Mouse (Mus musculus) ovary, adult 18-20 months (tissue): ENCODE results near the gene Dapk2.
"Not testable (repeated sequence)": the region's sequence is repeated elsewhere in the genome, so short reads cannot be mapped to it uniquely, and the experiment has no call there.

Experiments
- DNase-seq: peaks from one replicate; pipeline ENCODE4 v3.0.0; 2022; ENCODE audit warnings: low spot score, mixed read lengths

The Dapk2 gene

GRCm38 (mm10) chr9:66275267-66275991, 117.4 kb downstream of the Dapk2 start:
- DNase-seq: no peak

GRCm38 (mm10) chr9:66276062-66276461, 118.0 kb downstream of the Dapk2 start:
- DNase-seq: no peak

DNA sequence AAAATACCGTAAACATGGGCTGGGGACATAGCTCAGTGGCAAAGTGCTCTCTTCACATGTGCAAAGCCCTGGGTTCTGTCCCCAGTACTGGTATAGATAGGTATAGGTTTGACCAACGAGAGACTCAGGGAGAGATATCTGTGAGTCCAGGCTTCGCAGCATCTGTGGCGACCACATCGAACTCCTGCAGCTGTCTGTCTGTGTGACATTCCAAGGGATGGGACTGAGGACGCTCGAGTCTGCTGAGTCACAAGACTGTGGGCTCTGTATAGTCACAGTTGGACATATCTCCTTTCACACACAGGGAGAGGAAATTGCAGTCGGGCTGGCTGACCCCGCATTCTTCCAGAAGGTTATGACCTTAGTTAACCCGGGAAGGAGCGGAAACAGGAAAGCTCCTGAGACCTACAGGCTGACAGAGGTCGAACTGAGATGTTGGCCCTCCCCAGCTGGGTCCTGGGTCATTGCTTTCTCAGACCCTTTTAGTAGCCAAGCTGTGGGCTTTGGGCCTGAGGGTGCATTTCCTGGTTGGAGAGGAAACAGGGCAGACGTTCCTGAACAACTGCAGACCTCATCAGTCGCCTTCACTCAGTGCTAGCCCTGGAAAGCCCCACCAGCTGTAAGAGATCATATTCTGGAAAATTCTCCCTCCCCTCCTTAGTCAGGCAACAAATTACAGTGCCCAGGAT, 118.8 kb downstream of the Dapk2 start:
- DNase-seq: no peak

GRCm38 (mm10) chr9:66279647-66280046, 121.6 kb downstream of the Dapk2 start:
- no peak for DNase-seq

DNA sequence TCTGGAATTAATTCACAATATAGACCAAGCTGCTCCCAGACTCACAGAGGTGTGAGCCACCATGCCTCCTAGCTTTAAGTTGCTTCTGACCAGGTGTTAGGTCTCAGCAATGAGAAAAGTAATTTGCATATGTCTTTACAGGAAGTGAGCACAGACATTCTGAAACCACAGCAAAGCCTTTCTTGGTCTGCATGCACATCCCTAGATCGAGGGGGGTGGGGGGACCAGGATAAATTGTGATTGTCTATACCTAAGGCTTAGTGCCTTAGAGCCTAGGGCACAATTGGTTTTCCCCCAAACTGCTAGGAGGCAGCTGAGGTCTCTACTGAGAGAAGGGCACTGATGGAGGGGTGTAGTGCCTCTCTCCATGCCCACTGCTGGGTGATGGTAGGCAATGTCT, 122.5 kb downstream of the Dapk2 start:
- DNase-seq: no peak

DNA sequence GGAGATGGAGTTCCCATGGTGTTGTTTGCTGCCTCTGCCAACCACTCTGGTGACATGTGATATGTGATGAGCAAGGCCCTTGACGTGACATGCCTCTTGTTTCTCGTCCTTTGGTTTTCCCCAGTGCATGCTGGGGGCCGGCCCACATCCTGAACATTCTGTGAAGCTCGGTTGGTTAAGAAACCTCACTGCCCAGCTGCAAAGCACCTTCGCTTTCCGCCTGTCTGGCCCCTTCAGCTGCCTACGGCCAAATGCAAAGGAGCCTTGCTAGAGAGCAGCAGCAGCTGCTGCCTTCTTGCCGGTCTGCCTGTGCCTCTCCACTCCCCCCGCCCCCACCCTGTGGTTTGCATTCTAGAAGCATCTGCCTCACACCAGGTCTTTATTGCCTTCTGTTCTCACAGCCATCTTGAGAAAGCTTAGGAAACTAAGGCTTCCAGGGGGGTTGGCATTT, 123.5 kb downstream of the Dapk2 start:
- no peak for DNase-seq

DNA sequence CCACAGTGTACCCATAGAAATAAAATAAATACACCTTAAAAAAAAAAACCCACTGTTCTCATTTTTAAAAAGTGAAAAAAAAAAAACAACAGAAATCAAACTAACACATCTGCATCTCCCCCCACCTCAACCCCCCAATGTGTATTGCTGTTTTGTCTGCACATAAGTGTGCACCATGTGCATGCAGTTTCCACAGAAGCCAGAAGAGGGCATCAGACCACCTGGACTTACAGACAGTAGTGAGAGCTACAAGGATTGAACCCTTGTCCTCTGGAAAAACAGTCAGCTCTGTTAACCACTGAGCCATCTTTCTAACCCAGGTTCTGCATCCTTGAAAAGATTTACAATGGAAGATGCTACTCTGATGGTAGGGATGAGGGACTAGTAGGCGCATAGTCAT, 124.6 kb downstream of the Dapk2 start:
- no peak for DNase-seq

DNA sequence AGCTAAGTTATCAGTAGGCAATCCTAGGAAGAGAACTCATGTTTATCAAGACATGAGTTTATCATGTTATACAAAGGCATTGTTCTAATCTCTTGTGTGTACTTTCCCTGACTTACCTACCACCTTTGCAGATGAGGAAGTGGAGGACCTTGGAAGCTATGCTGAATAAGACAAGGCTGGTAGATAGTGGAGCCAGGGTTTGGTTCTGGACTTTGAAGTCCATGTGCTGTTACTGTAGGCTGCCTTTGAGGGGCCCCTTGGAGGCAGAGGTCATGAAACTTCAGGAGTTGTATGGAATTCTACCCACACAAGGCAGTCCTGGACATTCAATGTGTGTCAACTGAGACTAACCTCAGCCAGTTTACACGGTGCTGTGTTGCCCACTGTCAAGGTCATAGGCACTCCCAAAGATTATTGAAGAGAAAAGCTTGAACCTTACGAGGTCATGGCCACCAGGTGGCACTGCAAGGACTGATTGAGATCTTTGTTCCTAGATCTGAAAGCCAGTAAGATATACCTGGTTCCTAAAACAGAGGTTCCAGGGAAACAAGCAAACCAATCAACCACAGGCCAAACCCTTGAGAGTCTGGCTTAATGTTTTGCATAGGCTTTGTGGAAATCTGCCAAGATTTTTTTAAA, 125.7 kb downstream of the Dapk2 start:
- no peak for DNase-seq

DNA sequence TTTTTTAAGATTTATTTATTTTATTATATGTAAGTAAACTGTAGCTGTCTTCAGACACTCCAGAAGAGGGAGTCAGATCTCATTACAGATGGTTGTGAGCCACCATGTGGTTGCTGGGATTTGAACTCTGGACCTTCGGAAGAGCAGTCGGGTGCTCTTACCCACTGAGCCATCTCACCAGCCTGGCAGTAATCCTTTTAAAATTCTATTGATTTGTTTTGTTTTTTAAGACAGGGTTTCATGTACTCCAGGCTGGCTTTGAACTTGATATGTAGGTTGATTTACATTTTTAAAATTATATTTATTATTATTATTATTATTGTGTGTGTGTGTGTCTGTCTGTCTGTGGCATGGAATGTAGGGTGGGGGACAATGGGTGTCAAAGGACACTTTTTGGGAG, 127.2 kb downstream of the Dapk2 start:
- not testable (repeated sequence) for DNase-seq

GRCm38 (mm10) chr9:66285901-66286300, 127.9 kb downstream of the Dapk2 start:
- no peak for DNase-seq

DNA sequence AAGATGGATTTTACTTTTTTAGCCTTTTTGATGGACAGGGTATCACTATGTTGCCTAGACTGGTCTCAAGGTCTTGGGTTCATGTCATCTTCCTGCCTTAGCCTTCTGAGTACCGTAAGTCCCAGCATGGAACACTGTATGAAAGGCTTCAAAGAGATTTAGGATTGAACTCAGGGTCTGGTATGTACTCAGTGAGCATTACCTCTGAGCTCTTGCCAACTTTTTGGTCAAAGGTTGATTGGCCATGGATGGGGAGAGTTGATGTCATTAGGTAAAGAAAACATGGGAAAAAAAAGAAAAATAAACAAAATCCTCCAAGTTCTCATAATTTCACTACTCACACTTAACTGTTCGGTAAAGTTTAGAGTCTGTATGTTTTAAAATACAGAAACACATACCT, 132.7 kb downstream of the Dapk2 start:
- no peak for DNase-seq

- DNase-seq: no peak
Measured at GRCm38 (mm10) chr9:66293319-66293718, 135.3 kb downstream of the Dapk2 start.

- no peak for DNase-seq
Measured at GRCm38 (mm10) chr9:66294227-66294626, 136.2 kb downstream of the Dapk2 start.

GRCm38 (mm10) chr9:66294980-66295410, 137.0 kb downstream of the Dapk2 start:
- DNase-seq: no peak

DNA sequence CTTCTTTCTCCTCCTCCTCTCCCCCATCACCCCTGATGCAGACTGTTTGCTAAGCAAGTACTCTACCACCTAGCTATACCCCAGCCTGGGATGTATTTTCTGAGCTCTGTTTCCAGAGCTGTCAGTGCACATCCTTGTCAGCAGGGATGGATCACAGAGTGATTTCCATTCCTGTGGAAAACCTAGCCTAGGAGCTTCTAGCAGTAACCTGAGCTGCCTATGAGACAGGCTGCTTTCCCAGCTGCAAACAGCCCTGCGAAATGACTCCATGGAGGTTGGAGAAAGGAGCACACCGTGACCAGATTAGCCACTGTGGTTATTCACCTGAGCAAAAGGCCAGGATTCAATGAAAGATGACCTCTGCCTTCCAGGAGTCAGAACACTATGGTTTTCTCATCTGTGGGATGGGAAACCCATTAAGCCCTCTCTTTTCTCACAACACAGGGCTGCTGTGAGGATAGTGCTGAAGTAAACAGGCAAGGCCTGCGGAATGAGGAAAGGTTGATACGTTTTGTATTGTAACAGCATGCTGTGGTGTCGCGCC, 137.6 kb downstream of the Dapk2 start:
- DNase-seq: no peak

DNA sequence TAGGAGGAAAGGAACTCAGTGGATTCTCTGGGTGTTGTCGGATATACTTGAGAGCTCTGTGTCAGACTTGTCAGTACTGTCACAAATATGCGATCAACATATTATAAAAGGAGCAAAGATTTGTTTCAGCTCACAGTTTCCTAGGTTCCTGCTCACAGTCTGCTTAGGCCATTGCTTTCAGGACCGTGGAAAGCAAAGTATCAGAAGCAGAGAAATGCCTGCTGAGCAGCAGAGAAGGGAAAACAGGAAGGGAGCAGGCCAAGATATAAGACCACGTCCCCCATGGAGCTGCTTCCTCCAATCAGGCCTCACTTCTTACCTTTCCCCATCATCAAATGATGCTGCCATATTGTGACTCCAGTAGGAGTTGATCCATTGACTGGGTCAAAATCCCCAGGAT, 140.8 kb downstream of the Dapk2 start:
- DNase-seq: no peak

DNA sequence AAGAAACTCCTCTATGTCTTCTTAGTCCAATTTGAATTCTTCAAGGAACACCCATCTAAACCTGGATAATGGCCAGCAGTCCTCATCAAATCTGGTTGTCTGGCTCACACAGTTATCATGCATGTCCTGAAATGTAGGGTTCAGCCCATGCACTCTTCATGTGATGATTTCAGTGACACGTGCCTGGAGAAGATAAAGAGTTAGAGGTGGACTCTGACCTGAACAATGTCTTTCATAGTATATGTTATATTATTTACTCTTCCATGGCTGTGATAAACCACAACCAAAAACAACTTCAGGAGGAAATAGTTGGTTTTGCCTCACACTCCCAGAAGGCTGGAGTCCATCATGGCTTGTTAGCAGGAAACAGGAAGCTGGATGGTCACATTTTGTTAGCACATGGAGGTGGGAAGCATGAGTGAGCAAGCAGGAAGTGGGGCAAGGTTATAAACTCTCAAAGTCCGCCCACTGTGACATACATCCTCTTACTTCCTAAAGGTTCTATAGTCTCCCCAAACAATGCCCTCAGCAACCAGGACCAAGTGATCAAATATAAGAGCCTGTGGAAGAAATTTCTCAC, 142.5 kb downstream of the Dapk2 start:
- no peak for DNase-seq

DNA sequence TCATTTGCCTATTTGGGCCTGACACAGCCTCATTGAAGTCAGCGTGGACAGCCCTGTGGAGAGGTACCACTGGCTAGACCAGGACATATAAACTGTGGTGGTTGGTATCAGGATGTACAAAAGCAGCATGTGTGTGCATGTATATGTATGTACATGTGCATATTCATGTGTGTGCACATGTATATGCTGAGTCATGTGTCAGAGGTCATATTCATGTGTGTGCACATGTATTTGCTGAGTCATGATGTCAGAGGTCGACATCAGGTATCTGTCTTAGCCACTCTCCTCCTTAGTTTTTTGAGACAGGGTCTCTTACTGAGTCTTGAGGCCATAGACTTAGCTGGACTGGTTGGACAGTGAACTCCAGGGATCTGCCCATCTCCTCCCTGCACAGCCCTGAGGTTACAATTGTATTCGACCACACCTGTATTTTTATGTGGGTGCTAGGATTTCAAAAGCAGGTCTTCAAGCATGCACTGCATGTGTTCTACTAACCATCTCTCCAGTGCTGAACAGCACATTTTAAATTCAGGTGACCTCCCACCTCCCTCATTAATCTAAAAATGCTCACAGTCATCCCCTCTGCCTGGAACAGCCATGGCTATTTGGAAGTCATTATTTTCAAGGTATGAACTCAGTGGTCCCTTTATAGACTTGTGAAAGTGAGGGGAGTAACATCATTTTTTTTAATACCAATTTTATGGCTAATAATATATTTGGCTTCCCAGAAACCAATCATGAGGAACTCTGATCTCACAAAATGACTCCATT, 146.5 kb downstream of the Dapk2 start:
- DNase-seq: no peak

DNA sequence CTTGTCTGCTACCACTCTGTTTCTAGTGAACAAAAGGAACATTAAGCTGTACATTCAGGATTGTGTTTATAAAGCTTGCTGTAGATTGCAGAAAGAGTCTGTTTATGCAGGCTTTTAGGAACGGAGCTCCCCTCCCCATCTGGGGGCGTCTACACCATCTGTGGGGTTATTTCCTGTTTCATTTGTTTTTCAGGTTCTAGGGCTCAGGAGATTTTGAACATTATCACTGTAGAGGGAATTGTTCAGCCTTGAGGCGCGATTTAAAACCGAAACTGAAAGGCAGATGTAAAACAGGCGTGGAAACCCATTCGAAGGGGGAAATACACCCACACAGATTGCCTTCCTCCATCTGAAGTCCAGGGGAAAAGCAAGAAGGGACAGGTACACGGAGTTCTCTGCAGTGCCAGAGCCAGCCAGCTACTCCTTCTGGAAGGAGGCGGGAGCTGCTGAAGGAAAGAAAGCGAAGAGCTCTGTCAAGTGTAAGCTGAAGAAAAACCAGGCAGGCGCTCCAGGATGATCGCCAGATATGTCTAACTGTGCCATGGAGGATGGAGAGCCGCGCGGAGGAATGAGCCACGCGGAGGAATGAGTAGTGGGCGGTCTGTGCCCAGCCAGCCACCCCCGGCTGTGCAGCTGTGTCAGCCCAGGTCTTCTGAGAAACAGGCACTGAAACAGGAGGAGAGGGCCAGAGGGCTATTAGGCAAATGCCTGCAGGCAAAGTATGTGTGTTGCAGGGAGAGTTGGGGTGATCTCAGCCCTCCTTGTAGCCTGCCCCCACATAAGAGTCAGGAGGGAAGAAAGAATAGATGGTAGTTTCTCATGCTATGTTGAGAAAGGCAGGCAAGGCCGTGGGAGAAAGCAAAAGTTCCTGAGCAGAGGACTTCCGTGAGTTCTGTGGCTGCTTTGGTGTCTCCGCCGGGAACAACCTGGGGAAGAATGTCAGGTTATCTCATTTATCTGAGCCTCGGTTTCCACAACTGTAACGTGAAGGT, 147.4 kb downstream of the Dapk2 start:
- no peak for DNase-seq

- DNase-seq: no peak
Measured at GRCm38 (mm10) chr9:66306414-66306813, 148.4 kb downstream of the Dapk2 start.
